Mouse (Mus musculus) NIH3T3 (cell line): ENCODE data around the gene March10.

Experiments used
- DNase-seq: peaks from one replicate; pipeline ENCODE4 v3.0.0-alpha.2; 2012; ENCODE audit warnings: low read depth

The March10 gene

GRCm38 (mm10) chr11:105352954-105353890, 103.3 kb downstream of the March10 start:
- DNase-seq = peak; percentile 78

GRCm38 (mm10) chr11:105352152-105352551, 104.4 kb downstream of the March10 start:
- no peak for DNase-seq

- DNase-seq = no peak
Measured at GRCm38 (mm10) chr11:105350643-105351042, 105.9 kb downstream of the March10 start.

- no peak for DNase-seq
Measured at GRCm38 (mm10) chr11:105349780-105350324, 106.7 kb downstream of the March10 start.

- DNase-seq = no peak
Measured at GRCm38 (mm10) chr11:105348495-105348982, 108.0 kb downstream of the March10 start.

- peak; percentile 95 for DNase-seq
Measured at GRCm38 (mm10) chr11:105347162-105348161, 109.1 kb downstream of the March10 start.

GRCm38 (mm10) chr11:105345284-105345683, 111.3 kb downstream of the March10 start:
- peak; percentile 79 for DNase-seq

- no peak for DNase-seq
Measured at GRCm38 (mm10) chr11:105338596-105339390, 117.7 kb downstream of the March10 start.

GRCm38 (mm10) chr11:105333867-105334670, 122.5 kb downstream of the March10 start:
- no peak for DNase-seq

- peak; percentile 42 for DNase-seq
Measured at GRCm38 (mm10) chr11:105332468-105332867, 124.1 kb downstream of the March10 start.

GRCm38 (mm10) chr11:105331732-105332131, 124.8 kb downstream of the March10 start:
- no peak for DNase-seq

- no peak for DNase-seq
Measured at GRCm38 (mm10) chr11:105331129-105331528, 125.4 kb downstream of the March10 start.

- DNase-seq = no peak
Measured at GRCm38 (mm10) chr11:105329962-105330361, 126.6 kb downstream of the March10 start.

GRCm38 (mm10) chr11:105327101-105327500, 129.4 kb downstream of the March10 start:
- no peak for DNase-seq

- DNase-seq = no peak
Measured at GRCm38 (mm10) chr11:105323530-105323929, 133.0 kb downstream of the March10 start.

- no peak for DNase-seq
Measured at GRCm38 (mm10) chr11:105321090-105321489, 135.4 kb downstream of the March10 start.

GRCm38 (mm10) chr11:105317769-105318168, 138.8 kb downstream of the March10 start:
- no peak for DNase-seq

- DNase-seq = no peak
Measured at GRCm38 (mm10) chr11:105316121-105316520, 140.4 kb downstream of the March10 start.

- peak; percentile 41 for DNase-seq
Measured at GRCm38 (mm10) chr11:105315296-105315695, 141.2 kb downstream of the March10 start.

- DNase-seq = no peak
Measured at GRCm38 (mm10) chr11:105313633-105314014, 142.9 kb downstream of the March10 start.
